Mouse (Mus musculus) ES-Bruce4 (cell line): ENCODE measurements around the gene Olfr102.

Experiments used
- CTCF ChIP-seq: IDR thresholded peaks from one replicate; pipeline ENCODE4 v1.8.1; 2011; ENCODE audit warnings: low read depth, low read length
- EP300 ChIP-seq: IDR thresholded peaks from 2 replicates; pipeline ENCODE4 v1.6.1; 2011; ENCODE audit warnings: low read depth, low read length; ENCODE audit not compliant: insufficient read depth
- POLR2A ChIP-seq: IDR thresholded peaks from one replicate; pipeline ENCODE4 v1.8.1; 2011; ENCODE audit warnings: low read length; ENCODE audit not compliant: insufficient read depth

DNA sequence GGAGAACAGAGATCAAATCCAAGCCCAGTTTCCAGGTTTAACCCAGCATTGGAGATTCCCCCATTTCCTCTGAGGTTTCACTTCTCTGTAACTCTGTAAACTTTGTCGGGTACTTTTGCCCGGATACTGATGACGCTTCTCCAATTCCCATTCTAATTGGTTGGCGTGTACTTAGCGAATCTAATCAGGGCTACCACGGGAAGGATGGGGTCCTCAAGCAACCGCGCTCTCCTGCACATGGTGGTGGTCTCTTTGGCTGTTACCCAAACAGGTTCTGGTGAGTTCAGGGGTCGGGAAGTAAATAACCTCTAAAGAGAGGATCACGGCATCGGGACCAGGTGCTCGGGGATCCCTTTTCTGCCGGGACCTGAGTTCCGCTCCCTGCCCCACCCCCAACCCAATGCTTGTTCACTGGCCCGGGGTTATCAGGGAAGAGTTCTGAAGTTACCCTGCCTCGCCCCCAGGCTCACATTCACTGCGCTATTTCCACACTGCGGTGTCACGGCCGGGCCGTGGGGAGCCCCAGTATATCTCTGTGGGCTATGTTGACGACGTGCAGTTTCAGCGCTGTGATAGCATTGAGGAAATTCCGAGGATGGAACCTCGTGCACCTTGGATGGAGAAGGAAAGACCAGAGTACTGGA lies 46.7 kb downstream of the Olfr102 start, which contains the start of gene H2-M3:
- TF ChIP-seq CTCF = no peak
- no peak for TF ChIP-seq POLR2A
- no peak for TF ChIP-seq EP300
